8 mouse cellular contexts compared by ENCODE assay signal in the genomic region with DNA sequence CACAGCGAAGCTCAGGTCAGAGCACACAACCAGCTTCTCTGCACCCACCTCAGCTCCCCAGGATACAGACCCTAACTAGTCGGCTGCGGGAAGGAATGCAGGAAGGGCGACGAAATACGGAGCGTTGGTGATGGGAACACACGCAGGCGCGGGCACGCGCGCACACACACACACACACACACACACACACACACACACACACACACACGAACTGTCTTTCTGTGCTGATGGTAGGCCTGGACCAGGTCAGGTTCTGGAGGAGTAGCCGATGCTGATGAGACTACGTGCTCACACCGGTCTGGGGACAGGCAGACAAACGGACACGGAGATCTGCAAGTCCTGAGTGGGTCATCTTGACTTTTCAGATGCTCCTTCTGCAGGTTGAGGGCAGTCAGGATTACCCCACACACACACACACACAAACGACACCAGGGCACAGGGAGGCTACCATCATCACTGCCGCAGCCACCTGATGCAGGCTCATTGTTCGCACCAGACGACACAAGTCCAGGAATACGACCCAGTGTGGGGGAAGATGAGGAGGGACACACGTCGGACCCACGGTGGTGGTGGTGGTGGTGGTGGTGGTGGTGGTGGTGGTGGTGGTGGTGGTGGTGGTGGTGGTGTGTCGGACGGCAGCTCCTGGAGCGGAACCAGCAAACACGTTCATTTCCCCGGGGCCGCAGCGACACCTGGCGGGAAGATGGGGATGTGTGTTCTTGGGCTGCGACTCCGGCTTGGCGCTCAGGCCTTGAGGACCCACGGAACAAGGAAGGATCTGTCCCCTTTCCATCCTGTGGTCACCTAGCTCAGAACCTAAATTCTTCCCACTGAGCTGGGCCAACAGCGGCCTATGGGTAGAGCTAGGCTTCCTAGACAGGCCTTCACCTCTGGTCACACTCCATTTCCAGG. TPM values are rescaled to one million over a fixed set of nuclear protein-coding genes. Genes with fewer than 3 reads are reported as not detected.
DNase-seq lines count a peak whose midpoint lies in the region; ATAC-seq and TF ChIP-seq lines count a peak whose summit lies in the region.
"Not testable (repeated sequence)": the region's sequence is repeated elsewhere in the genome, so short reads cannot be mapped to it uniquely, and the experiment has no call there.

TSS of gene Cntfr (minus strand) at position 160 of the 912 bp plus-strand sequence.

- not testable (repeated sequence) for TF ChIP-seq EP300 in heart, postnatal 0 days (IDR thresholded peaks at IDR 0.05; ENCODE audit: low read depth); liver, embryonic 14.5 days (IDR thresholded peaks at IDR 0.05; ENCODE audit: low read depth); stomach, postnatal 0 days (optimal IDR thresholded peaks at IDR 0.05)

- not testable (repeated sequence) for H3K27me3 ChIP-seq in forebrain, embryonic 14.5 days (replicated peaks; ENCODE audit: control insufficient read depth, insufficient read depth, low read length); heart, postnatal 0 days (ENCODE audit: control insufficient read depth, insufficient read depth, low read length); liver, embryonic 14.5 days (ENCODE audit: control insufficient read depth, insufficient read depth, low read length); neural tube, embryonic 12.5 days (replicated peaks); stomach, postnatal 0 days (ENCODE audit: control insufficient read depth, insufficient read depth, low read length)

- H3K4me1 ChIP-seq in forebrain, embryonic 14.5 days (ENCODE audit: control insufficient read depth, insufficient read depth, low read length); heart, postnatal 0 days (ENCODE audit: control insufficient read depth, insufficient read depth); liver, embryonic 14.5 days (replicated peaks; ENCODE audit: control insufficient read depth in 2 of 2, insufficient read depth in 2 of 2, low read length in 1 of 2); neural tube, embryonic 12.5 days; stomach, postnatal 0 days (replicated peaks; ENCODE audit: control insufficient read depth, insufficient read depth): not testable (repeated sequence)

- not testable (repeated sequence) for H3K9ac ChIP-seq in forebrain, embryonic 14.5 days (ENCODE audit: low read length); heart, postnatal 0 days (replicated peaks; ENCODE audit: low read depth, low read length); liver, embryonic 14.5 days (replicated peaks); neural tube, embryonic 12.5 days; stomach, postnatal 0 days (ENCODE audit: low read length)

- H3K4me2 ChIP-seq in forebrain, embryonic 14.5 days (ENCODE audit: low read length): peak within 1 kb of the TSS; percentile 40; the same call in 1 of the 2 replicates
- peak within 1 kb of the TSS; percentile 46 for H3K4me2 ChIP-seq in heart, postnatal 0 days (ENCODE audit: low read depth, low read length)
- not testable (repeated sequence) for H3K4me2 ChIP-seq in liver, embryonic 14.5 days (ENCODE audit: low read depth); stomach, postnatal 0 days (replicated peaks; ENCODE audit: low read depth)
- peak within 1 kb of the TSS; percentile 51 for H3K4me2 ChIP-seq in neural tube, embryonic 12.5 days (replicated peaks)

- not testable (repeated sequence) for ATAC-seq in forebrain, embryonic 14.5 days; heart, postnatal 0 days (ENCODE audit: insufficient read depth, low read depth); liver, embryonic 14.5 days (ENCODE audit: insufficient read depth); neural tube, embryonic 12.5 days (ENCODE audit: low FRiP score, low read depth); stomach, postnatal 0 days (ENCODE audit: low FRiP score, low TSS enrichment)

- not testable (repeated sequence) for H3K9me3 ChIP-seq in forebrain, embryonic 14.5 days (replicated peaks; ENCODE audit: control insufficient read depth, low read length); heart, postnatal 0 days (replicated peaks; ENCODE audit: control insufficient read depth, low read length); liver, embryonic 14.5 days (ENCODE audit: control insufficient read depth, low read length); neural tube, embryonic 12.5 days; stomach, postnatal 0 days (ENCODE audit: control insufficient read depth, low read length)

- TF ChIP-seq CTCF in heart, postnatal 0 days (IDR thresholded peaks at IDR 0.05; ENCODE audit: low read depth): peak; percentile 69
- TF ChIP-seq CTCF in liver, embryonic 14.5 days (IDR thresholded peaks at IDR 0.05; ENCODE audit: low read depth): peak; percentile 81
- TF ChIP-seq CTCF in stomach, postnatal 0 days (IDR thresholded peaks at IDR 0.05; ENCODE audit: low read depth): peak; percentile 75

- not testable (repeated sequence) for H3K27ac ChIP-seq in forebrain, embryonic 14.5 days (ENCODE audit: low read depth, low read length); heart, postnatal 0 days (ENCODE audit: low read depth); liver, embryonic 14.5 days; neural tube, embryonic 12.5 days; stomach, postnatal 0 days (replicated peaks)

- not testable (repeated sequence) for H3K4me3 ChIP-seq in forebrain, embryonic 14.5 days (ENCODE audit: low read depth, low read length); heart, postnatal 0 days (ENCODE audit: low read depth, low read length); liver, embryonic 14.5 days (ENCODE audit: insufficient read depth in 1 of 2, low read depth in 2 of 2, low read length in 2 of 2); neural tube, embryonic 12.5 days; stomach, postnatal 0 days (ENCODE audit: low read depth, low read length)

- 12% methylated on average over 29 of the region's 40 CpGs for WGBS in forebrain, embryonic 14.5 days
- WGBS in heart, postnatal 0 days: 9% methylated on average over 31 of the region's 40 CpGs
- whole genome bisulfite sequencing in liver, embryonic 14.5 days (ENCODE audit: insufficient replicate concordance): 9% methylated on average over 31 of the region's 40 CpGs
- 16% methylated on average over 27 of the region's 40 CpGs for WGBS in neural tube, embryonic 12.5 days
- 16% methylated on average over 31 of the region's 40 CpGs for WGBS in stomach, postnatal 0 days

- DNase-seq in CD8-positive naive resting alpha-beta T cell, adult 2 months (ENCODE audit: low read depth in 2 of 2, low spot score in 2 of 2): peak; percentile 56 to 66
- peak; percentile 88 for DNase-seq in cerebellum, adult 11 months
- peak; percentile 70 for DNase-seq in forebrain, embryonic 14.5 days (ENCODE audit: low spot score)
- DNase-seq in heart, postnatal 0 days (ENCODE audit: low spot score): not testable (repeated sequence)
- DNase-seq in kidney, postnatal 25 days: peak; percentile 84 to 87
- DNase-seq in liver, embryonic 14.5 days (ENCODE audit: low read depth in 3 of 3, low spot score in 3 of 3): peak in 1 of 3 experiments; percentile 20
- peak; percentile 77 for DNase-seq in stomach, postnatal 0 days (ENCODE audit: low spot score)

- H3K36me3 ChIP-seq in forebrain, embryonic 14.5 days (ENCODE audit: control insufficient read depth, insufficient read depth, low read length); heart, postnatal 0 days (replicated peaks; ENCODE audit: control insufficient read depth, insufficient read depth, low read length); liver, embryonic 14.5 days (replicated peaks; ENCODE audit: control insufficient read depth, insufficient read depth, low read depth); neural tube, embryonic 12.5 days; stomach, postnatal 0 days (ENCODE audit: control insufficient read depth, insufficient read depth, low read length): not testable (repeated sequence)

RNA-seq across cellular contexts. Expression of gene Cntfr, which starts in this region (rescaled TPM):
- polyA plus RNA-seq in forebrain, embryonic 14.5 days (2014; fragmentation: Nextera tagmentation; extraction: Ambion mirVana): 12.6 and 12.7 TPM in 2 replicates
- 0.31 TPM in 1 of 2 replicates, not detected in the other for total RNA-seq in heart, postnatal 0 days (2014; rRNA removed; ENCODE audit: low replicate concordance)
- polyA plus RNA-seq in heart, postnatal 0 days (2015; fragmentation: Nextera tagmentation; extraction: Ambion mirVana): 0.38 and 0.41 TPM in 2 replicates
- polyA plus RNA-seq in liver, embryonic 14.5 days (2012; rRNA removed): 0.75 and 0.88 TPM in 2 replicates
- polyA plus RNA-seq in liver, embryonic 14.5 days (2014; fragmentation: Nextera tagmentation; extraction: Ambion mirVana): 0.17 and 0.32 TPM in 2 replicates
- polyA plus RNA-seq in neural tube, embryonic 12.5 days (2016; fragmentation: Nextera tagmentation; extraction: Ambion mirVana): 32.8 and 36.4 TPM in 2 replicates
- 4.3 and 5.9 TPM in 2 replicates for polyA plus RNA-seq in stomach, postnatal 0 days (2015; fragmentation: Nextera tagmentation; extraction: Ambion mirVana)
